Mouse (Mus musculus) adrenal gland, postnatal 4 days (tissue): ENCODE data around the gene Gm5662. TPM values are rescaled to one million over a fixed set of nuclear protein-coding genes. Genes with fewer than 3 reads are reported as not detected.
"Not testable (repeated sequence)": the region's sequence is repeated elsewhere in the genome, so short reads cannot be mapped to it uniquely, and the experiment has no call there.

Source experiments
- DNase-seq, 2 experiments: peaks; one replicate each; pipeline ENCODE4 v3.0.0; 2021 to 2022; ENCODE audit warnings: low spot score in 2 of 2, mixed read lengths in 2 of 2
- long read RNA-seq, 2 experiments: library from polyadenylated mRNA; stranded (forward); transcript quantifications; one replicate each; pipeline ENCODE4 v2.0.0; 2021
- total RNA-seq, 2 experiments: library from RNA; stranded (reverse); gene quantifications; 2 replicates each; pipeline ENCODE4 v1.2.3; 2021

The Gm5662 gene
- total RNA-seq: not detected
- long read RNA-seq, experiment 1: 0 reads
- long read RNA-seq, experiment 2: 0 reads

DNA sequence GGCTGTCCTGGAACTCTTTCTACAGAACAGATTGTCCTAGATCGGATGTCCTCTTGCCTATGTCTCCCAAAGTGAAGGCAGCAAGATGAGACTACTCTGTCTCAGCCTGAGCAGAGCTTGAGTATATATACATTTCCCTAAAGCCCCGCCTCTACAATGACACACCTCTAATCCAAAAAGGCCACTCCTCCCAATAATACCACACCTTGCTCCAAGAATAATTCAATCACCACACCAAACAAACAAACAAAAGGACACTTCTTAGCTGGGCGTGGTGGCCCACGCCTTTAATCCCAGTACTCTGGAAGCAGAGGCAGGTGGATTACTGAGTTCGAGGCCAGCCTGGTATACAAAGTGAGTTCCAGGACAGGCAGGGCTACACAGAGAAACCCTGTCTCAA, at the start of gene Gm5662:
Gm5662 (minus strand) TSS at position 101 of the 400 bp plus-strand sequence.
- not testable (repeated sequence) for DNase-seq

DNA sequence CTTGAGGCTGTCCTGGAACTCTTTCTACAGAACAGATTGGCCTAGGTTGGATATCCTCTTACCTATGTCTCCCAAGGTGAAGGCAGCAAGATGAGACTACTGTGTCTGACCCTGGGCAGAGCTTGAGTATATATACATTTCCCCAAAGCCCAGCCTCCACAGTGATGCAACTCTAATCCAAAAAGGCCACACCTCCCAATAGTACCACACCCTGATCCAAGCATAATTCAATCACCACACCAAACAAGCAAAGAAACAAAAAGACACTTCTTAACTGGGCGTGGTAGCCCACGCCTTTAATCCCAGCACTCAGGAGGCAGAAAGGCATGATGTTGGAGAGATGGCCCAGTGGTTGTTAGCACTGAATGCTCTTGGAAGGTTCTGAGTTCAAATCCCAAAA, 49.6 kb upstream of the Gm5662 start, which contains the start of gene Gm5039:
Gm5039 (minus strand) TSS at position 101 of the 400 bp plus-strand sequence.
- DNase-seq: not testable (repeated sequence)

DNA sequence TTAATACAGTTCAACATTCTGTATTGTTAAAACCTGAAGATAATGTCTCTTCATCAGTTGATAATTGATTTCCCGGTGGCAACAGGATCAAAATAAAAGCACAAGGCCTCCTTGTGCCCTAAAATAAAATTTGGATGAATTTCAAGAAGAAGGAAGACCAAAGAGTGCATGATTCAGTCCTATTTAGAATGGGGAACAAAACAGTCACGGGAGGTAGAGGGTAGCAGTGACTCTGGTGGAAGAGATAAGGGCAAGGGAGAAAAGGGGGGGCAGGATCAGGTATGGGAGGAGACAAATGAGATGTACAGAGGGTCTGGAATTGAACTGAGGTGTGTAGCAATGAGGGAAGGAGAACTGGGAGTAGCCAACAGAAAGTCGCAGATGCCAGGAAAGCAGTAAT, 40.3 kb upstream of the Gm5662 start:
- DNase-seq: no peak

DNA sequence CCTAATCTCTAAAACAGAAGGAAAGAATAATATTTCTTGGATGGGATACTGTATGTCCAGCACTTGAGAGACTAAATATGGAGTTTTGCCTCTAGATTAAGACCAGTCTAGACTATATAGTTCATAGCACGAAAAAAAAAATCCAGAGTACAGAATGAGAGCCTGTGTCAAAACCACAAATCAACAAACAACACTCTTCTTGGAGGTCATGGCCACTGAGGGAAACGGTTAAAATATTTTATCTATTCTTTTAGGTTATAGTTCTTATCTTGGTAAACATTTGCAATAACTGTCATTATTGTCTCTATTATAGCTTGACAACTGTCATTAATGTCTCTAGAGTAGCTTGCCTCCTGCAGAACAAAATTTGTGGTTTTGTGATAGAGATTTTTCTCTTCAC, 22.9 kb upstream of the Gm5662 start:
- DNase-seq: not testable (repeated sequence)

DNA sequence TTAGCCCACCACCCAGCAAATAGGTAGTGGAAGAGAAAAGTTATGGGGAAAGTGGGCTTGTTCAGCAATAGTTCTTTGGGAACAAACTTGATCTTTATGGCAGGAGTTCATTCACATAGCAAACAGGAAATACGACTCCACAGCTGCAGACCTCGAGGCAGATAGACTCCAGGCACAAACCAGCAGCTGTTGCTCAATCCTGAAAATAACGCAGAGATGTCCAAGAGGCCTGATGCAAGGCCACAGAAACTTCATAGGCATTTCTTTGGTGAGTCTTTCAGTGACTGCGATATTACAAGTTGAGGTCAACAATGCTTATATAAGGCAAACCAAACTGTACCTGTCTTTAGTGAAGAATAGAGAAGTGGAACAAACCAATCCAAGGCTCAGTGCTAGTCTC, 18.8 kb upstream of the Gm5662 start:
- not testable (repeated sequence) for DNase-seq

DNA sequence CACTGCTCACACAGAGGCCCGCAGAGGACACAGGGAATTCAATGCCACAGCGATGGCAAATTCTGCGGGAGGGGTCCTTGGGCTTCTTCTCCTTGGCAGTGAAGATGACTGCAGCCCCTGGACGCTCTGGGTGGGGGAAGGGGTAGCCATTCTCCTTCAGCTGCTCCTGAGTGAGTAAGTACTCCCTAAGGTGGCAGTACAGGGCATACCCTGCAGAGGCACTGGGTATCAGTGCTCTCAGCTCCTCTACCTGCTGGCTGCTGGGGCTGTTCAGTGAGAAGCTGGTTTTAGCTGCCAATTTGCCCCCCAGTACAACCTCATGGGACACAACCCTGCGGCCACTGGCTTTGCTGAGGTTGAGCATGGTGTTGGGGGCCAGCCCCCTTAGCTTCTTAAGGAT, 10.9 kb upstream of the Gm5662 start:
- DNase-seq: not testable (repeated sequence)

DNA sequence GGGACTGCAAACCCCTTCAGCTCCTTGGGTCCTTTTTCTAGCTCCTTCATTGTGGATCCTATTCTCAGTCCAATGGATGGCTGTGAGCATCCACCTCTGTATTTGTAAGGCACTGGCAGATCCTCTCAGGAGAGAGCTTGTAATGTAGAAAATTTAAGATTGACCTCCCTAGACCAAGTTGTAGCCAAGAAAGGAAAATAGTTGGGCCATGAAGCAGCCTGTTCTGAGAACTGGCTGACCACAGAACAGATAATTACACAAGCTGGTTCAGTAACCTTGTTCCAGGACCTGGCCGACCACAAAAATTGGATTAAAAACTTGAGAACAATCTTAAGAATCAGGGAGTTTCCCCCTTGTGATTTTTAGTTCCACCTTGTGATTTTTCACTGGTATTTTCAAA, 17.1 kb downstream of the Gm5662 start:
- no peak for DNase-seq

DNA sequence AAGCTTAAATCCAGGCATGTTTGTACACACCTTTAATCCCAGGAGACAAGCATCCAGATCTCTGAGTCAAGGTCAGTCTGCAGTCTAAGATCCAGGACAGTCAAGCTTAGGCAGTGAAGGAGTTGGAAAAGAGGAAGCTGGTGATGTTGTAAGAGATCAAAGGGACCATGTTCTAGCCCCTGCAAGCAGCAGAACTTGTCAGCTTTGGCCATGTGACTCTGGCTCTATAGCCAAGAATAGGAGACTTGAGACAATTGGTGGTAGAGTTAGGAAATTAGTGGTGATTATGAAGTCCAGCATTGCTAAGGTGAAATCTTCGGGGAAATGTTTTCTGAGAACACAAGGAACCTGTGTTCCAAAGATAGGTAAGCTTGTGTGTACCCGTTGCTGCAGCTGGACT, 18.4 kb downstream of the Gm5662 start:
- DNase-seq: not testable (repeated sequence)

DNA sequence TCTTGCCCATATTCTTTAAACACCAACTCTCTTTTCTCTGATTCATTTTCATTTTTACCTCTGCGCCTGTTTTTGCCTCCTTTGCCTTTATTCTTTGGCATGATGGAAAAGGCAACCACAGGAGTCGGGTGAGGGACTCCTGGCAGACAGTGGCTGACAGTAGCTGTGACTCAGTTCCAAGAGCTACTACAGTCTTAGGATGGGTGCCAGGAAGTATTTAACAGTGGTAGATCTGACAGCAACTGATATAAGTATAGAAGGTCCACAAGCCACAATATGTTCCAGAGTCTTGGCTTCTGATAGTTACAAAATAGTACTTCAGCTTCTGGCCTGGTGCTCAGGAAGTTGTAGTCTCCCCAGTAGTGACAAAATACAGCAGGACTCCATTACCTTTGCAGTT, 24.3 kb downstream of the Gm5662 start, which contains the start of gene Gm8332:
Gm8332 (minus strand) TSS at position 101 of the 400 bp plus-strand sequence.
- DNase-seq: not testable (repeated sequence)

DNA sequence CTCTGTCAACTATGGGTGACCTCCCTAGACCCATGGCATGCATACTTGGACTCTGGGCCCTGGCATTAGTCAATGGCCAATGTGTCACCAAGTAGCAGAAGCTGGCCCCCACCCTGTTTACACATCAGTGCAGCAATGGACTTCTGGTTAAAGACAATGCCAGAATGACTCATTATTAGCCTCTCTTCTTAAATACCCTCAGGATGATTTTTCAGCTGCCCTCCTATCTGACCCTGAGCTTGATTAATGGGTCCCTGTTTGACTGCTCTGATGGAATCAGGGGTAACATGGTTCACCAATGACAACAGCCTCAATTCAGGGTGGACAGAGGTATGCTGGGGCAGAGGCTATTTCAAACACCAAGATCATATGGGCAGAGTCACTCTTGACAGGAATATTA, 28.5 kb downstream of the Gm5662 start:
- not testable (repeated sequence) for DNase-seq

DNA sequence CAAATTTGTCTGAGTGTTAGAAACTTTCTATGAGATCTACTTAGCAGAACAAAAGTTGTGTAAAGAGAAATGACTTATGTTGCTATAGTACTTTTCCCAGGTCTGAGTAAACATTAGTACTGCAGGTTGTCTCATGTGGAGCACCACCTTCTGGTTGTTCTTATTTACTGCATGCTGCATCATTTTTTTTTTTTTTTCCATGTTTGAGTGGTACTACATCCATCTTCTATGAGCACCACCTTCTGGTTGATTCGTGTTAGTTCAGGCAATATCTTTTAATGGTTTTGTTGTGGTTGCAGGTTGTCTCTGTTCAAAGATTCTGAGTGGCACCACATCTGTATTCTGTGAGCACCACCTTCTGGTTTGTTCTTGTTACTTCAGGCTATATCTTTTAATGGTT, 31.4 kb downstream of the Gm5662 start:
- DNase-seq: not testable (repeated sequence)

Other genes starting within 250 kb of the Gm5662 start
- not detected for gene Gm2056, start 247.5 kb downstream of the Gm5662 start, total RNA-seq
- not detected for gene Gm16368, start 190.8 kb downstream of the Gm5662 start, total RNA-seq
- gene Gm10436, start 92.4 kb downstream of the Gm5662 start, total RNA-seq: not detected
- gene Gm8332, start 24.4 kb downstream of the Gm5662 start, total RNA-seq: not detected
- not detected for gene Gm5039, start 49.5 kb upstream of the Gm5662 start, total RNA-seq
- gene Adck1, start 86.1 kb upstream of the Gm5662 start, total RNA-seq: 10 to 100 TPM; 20.5 to 22.6 TPM